Mouse (Mus musculus) kidney, postnatal 10 days (tissue): ENCODE results near the gene Wdfy2.
"Not testable (repeated sequence)": the region's sequence is repeated elsewhere in the genome, so short reads cannot be mapped to it uniquely, and the experiment has no call there.

Experiments used
- DNase-seq: peaks from one replicate; pipeline ENCODE4 v3.0.0; 2021; ENCODE audit warnings: mixed read lengths

Wdfy2 gene

DNA sequence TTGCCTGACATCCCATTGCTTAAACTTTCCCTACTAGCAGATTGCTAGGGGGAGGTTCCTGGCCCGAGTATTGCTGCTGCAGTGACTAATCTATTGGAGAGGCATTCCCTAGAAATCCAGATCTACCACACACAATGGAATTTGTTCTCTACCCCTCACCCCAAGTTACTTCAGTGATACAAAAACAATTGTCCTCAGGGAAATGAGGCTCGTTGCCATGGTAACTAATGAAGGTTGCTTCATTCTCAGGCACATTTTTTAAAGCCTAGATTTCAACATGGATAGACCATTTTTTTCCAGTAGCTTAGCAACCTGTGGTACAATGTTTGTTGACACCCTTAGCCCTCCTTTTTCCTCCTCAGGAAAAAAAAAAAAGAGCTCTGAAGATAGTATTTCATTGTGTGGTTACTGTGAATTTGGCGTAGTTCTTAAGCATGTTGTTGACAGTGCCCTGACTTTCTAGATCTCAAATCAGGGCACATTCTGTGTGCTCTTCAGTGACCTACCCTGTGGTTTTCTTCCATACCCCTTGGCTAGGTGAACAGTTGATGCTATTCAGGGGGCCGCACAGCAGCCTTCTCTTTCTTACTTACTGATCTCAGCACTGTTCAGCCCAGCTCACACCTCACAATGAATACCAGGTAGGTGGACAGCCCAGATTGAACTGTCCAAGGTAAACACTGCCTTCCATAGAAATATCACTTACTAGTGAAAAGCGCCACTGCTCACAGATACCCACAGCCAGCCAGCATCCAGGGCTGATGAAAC, 42.8 kb downstream of the Wdfy2 start:
- no peak for DNase-seq

DNA sequence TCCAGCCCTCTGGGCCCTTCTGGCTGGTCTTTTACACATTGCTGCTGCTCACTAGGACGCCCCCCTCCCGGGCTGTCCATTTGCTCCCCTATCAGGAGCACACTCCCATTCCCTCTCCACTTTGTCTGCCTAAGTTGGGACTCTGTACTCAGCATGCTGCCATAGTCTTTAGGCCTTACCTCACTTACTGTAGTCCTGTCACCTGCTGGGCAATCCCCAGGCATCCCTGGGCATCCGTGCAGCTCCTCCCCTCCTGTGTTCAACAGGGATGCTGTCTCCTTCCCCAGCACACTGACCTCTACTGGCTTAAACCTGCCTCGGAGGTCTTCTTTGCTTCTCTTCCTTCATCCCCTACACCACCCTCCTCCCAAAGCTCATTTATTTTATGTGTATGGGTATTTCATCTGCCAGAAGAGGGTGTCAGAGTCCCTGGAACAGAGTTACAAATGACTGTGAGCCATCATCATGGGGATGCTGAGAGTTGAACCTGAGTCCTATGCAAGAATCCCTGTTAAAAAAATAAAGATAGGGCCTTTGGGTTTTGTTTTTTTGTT, 44.7 kb downstream of the Wdfy2 start:
- DNase-seq = no peak

DNA sequence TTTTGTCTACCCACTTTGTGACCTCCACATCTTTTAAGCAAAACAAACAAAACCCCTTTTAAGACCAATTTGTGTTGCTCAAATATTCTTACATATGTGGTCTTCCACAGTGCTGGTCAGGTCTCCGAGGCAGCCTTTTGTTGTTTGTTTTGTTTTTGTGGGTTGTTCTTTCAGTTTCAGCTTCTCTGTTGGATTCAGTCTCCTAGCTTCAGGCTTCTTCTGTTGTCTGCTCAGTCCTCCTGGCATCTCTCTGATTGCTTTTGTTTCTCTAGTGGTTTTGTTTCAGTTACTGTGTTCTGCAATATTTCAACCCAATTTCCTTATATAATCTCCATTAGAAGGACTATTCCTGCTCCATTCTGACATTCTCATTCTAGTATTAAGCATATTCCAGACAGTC, 46.1 kb downstream of the Wdfy2 start:
- no peak for DNase-seq

DNA sequence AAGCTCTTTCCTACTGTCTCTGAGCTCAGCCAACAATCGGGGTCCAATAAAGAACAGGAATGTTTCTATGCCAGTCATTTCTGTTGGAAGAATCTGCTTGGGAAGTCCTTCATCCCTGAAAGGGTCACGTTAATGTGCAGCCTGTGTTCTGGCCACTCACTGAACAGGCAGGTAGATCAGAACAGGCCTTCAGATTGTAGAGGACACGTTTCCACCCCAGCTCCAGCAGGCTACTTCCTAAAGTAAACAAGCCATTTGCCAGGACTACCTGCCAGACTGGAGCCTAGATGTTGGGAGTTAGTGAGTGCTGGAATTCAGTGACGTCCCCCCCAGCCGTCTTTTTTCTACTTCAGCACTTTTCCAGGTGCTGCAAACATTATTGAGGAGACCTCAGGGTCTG, 46.7 kb downstream of the Wdfy2 start:
- no peak for DNase-seq

DNA sequence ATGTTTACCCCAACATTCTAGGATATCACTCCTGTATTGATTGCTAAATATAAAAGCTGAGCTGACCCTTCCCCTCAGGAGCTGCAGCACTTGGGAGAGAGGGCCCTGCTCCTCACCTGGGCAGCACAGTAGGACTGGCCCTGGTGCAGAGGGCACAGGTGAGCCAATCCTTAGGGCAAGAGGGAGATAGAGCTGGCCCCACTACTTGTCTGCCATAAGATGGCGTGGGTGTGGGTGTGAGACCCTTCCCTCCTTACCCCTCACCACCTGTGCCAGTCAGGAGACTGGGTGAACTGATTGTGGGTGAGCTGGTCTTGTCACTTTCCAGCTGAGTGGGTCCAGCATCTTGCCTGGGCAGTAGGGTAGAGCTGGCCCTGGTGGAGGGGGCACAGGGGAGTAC, 47.2 kb downstream of the Wdfy2 start:
- DNase-seq = no peak

DNA sequence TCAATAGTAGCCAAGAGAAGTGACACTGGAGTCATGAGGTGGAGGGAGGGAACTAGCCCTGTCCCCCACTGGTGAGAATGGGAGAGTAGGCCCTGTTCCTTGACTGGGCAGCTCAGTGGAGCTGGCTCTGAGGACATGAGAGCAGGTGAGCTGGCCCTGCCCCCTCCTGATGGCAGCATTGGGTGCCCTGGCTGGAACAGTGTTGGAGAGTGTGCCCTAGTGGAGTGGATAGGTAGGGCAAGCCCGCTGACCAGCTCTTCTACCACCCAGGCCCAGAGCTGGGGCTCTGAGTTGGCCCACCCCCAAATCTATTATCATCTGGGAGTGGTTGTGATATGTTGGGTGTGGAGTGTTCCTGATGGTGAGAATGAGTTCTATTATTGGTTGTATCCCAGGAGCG, 47.7 kb downstream of the Wdfy2 start:
- DNase-seq = no peak

DNA sequence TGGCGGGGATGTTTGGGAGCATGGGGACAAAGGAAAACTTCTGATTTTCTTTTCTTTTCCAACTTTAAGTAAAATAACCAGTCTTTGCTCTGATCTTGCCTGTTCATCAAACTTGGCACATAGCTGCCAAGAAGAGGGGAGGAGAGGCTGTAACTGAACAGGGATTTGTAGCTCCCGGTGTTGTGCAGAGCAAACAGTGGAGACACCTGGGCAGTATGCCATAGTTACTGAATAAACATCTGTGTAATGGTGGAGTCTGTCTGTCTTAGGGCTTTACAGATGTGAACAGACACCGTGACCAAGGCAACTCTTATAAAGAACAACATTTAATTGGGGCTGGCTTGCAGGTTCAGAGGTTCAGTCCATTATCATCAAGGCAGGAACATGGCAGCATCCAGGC, 53.9 kb downstream of the Wdfy2 start:
- no peak for DNase-seq

DNA sequence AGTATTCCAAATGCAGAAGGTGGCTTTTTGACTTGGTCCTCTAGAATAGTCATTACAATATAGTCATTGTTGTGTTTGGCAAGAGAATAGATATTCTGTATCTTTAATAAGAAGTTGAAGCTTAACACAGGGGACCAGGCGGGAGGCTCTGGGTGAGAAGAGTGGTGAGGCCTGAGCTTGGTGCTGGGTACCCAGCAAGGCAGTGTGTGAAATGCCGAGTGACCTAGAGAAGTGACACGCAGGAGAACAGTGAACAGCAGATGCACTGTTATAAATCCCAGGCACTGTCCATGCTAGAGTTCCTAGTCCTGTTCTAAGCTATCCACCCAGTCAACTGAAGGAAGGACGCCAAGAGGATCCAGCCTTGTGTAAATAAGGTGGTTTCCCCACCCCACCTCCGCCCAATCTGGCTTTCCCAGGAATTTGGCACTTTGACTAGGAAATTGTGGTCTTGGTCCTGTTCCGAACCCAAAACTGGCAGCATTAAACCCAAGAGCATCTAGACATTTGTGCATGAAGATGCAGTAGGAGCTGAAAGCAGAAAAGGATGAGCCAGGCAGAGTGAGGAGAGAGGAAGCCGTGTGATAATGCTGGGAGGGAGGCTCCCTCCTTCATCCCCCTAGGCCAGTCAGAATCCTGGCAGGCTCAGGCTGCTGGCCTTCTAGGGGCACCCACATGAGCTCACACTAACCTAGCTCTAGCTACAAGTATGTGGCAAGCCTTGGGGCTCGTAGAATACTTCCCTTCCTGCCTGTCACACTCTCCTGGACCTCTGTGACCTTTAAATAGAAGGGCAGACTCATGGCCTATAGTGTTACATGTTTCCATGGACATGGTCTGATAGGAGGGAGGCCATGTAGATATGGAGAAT, 55.5 kb downstream of the Wdfy2 start:
- no peak for DNase-seq

DNA sequence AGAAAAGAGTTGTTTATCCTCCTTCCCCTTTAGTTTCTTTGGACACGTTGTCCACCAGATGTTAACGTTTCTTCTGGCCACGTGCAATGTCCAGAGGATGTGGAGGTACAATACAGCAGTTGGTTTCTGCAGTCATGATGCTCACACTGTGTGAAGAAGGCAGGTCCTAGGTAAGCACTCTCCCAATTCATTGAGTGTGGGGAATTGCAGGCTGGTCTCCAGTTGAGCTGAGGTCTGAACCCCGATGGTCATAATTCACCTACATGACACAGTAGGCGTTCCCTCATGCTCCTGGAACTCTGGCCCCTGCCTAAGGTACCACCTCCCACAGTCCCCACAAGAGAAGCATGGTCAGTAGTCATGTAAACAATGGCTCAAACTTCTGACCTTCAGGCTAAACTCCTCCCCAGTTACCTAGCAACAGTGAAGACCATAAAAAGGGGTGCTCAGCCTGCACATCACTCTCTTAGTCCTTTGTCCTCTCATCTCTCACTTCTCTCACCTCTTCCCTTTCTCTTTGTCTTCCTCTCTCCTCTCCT, 56.2 kb downstream of the Wdfy2 start:
- DNase-seq = not testable (repeated sequence)

DNA sequence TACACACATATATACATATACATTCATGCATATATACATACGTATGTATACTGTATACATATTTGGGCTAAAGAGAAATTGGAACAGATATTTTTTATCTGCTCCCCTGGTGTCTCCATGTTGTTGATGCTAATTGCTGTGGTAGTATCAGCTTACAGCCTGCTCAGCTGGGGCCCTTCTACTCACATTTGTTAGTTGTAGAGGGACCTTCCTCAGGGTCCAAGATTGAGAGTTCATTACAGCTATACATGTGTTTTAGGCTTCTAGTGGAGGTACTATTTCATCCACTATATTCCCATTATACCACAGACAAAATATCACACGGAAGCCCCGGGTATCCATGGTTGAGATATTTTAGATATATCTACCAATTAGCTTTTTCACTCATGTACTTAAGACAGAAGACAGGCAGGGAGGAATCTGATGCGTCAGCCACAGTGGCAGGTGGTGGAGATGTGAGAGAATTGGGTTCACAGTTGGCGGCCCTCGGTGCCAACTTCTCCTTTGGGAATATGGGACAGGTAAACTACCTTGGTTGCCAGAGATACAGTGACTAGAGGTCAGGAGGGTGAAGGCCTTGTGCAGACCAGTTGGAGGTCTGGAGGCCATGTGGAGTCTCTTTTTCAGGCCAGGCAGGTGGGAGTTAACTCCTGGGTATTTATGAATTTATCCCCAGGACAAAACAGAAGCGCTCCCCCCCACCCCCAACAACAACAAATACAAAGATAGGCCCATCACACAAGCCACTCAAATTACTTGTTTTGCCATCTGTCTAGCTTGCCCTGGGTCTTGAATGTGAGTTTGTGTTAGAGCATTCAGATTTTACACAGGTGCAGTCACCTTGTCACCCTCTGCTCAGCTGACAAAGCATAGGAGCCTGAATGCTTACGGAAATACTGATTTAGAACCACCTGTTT, 57.7 kb downstream of the Wdfy2 start:
- no peak for DNase-seq

DNA sequence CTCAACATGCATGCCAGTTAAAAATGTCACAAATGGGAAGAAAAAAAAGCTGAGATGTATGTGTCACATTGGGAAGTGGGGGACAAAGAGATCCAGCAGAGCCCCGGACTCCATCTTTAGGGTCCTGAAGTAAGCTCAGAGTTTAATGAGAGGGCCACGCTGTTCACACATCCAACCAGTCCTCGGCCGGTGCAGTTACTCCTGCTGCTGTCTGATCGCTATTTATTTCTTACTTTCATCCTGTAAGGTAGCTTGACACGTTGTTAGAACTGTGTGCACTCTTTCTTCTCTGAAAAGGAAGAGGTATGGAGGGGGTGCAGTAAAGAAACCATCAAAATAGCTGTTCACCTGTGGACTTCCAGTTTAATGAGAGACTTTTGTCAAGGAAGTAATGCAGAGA, 60.6 kb downstream of the Wdfy2 start:
- DNase-seq = no peak

DNA sequence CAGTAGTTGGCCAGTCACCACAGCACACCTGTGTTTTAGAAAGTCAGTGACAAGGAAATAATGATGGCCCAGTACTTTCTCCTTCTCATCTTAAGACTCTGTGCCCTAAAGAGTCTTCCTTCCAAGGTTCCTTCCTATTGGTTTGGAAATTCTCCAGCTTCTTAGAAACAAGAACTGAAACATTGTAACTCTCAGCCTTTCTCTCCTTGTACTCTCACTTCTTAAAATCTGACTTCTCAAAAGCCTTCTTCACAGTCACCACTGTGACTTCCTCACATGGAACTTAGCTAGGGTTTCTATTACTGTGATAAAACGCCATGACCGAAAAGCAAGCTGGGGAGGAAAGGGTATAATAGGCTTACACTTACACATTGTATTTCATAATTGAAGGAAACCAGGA, 70.4 kb downstream of the Wdfy2 start:
- no peak for DNase-seq

DNA sequence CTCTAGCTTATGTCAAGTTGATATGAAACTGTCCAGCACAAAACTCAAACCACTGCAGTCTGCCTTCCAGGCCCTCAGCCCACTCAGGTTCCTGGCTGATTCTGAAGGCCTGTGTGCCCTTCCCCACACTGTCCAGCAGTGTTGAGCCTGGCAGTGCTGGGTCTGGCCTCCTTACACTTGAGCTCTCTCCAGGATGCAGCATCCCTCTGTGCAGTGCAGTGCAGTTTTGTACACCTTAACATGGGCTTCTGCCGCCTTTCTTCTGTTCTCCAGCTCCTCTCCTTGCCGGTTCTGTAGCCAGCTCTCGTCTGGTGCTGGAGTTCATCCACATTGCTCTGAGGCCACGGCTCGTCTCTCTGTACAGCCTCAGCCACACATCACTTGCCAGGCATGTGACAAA, 71.1 kb downstream of the Wdfy2 start:
- no peak for DNase-seq

DNA sequence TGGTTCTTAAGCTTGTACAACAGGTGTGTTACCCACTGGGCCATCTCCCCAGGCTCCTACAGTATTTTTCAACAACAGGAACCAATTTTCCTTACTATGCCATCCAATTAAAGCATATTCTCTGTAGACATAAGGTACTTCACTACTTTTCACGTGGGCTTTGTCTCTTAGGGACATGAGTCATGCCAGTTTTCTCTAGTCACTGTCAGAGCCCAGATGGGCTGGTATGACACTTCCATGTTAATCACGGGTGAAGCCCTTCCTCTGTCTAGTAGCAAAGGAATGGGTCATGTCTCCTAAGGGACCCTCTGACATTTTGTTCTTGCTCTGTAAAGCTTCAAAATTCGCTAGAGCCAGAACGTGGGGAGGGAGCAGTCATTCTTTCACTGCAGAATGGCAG, 73.4 kb downstream of the Wdfy2 start:
- no peak for DNase-seq

DNA sequence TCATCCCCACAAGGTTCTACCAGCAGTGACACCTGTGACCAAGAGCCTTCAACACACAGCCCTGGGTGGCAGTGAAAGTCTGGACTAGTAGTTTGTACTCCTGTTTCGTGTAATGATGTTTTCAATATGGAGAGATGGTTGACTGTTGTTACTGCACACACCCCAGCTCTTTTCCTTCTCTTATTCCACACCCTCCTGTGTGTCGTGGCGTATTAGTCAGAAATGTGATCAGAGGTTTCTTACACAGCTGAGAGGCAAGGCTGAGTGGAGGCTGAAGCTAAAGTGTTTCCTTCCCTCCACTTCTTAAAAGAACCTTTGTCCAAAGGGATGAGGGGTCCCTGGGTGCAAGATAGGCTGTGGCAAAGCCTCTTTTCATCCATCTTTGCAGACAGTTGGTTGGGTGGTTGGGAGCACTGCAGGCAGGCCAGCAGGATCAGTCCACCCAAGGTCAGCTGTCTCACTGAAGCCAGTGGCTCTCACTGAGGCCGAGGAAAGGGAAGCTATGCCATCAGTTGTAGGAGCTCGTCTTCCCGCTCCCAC, 77.7 kb downstream of the Wdfy2 start:
- no peak for DNase-seq

DNA sequence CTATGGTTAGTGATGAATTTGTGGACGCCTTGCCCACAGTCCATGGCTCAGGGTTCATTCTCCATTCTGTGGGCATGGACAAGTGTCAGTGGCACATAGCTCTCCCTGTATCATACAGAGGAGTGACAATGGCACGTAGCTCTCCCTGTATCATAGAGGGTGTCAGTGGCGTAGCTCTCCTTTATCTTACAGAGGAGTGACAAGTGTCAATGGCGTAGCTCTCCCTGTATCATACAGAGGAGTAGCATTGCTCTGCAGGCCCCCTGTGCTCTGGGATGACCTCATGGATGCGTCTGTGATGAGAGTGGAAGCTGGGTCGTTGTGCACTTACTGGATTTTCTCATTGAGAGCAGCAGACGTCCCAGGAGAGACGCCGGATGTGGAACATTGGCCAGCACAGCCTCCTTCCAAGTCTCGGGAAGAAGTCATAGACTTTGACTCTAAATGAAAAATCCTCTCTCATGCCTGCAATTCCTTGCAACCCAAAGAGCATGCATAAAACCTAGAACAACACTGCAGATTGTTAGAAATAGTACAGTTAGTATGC, 79.1 kb downstream of the Wdfy2 start:
- no peak for DNase-seq

DNA sequence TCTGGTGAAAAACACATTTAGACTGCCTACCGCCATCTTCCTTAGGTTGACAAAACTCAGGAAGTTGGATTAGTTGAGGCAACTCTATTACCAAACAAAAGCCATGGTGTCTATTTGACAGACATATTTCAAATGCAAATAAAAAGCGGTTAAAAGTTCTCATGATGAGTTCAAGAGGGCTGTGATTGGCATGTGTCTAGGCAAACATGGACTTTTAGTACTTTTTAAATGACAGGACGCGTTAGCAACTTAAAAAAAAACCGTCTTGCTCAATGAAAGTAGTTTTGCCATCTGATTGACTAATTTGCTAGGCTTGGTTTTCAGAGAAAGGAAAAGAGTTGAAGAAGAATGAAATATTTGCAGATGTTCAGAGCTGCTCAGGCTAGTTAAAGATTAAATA, 83.9 kb downstream of the Wdfy2 start:
- no peak for DNase-seq

DNA sequence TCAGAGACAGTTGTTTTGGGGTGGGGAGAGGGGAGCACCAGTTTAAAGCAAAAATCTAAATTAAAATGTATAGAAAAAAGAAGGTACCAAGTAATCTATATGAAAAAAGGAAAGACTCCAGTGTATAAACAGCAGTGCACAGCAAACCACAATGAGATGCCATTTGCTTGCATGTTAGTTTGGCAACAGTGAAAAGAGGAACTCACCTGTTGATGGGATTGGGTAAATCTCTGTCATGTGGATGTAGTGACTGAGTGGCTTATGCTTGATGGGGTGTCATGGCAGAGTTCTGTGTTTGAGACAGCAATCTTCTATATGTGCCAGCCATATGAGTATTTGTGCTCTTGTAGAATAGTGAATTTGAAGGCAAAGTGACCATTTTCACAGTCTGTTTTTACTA, 85.2 kb downstream of the Wdfy2 start:
- no peak for DNase-seq

DNA sequence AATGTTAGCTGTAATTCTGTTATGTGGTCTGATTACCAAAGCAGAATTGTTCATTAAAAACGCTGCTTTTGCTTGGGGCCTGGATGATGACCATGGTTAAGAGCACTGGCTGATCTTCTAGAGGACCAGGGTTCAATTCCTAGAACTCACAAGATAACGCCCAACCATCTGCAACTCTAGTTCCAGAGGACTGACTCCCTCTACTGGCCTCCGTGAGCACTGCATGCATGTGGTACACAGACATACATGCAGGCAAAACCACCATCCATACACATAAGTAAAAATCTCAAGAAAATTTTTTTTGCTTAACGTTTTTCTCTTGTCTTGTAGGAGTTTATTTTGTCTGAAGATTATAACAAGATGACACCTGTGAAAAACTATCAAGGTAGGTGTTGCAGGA, 87.3 kb downstream of the Wdfy2 start:
- no peak for DNase-seq

DNA sequence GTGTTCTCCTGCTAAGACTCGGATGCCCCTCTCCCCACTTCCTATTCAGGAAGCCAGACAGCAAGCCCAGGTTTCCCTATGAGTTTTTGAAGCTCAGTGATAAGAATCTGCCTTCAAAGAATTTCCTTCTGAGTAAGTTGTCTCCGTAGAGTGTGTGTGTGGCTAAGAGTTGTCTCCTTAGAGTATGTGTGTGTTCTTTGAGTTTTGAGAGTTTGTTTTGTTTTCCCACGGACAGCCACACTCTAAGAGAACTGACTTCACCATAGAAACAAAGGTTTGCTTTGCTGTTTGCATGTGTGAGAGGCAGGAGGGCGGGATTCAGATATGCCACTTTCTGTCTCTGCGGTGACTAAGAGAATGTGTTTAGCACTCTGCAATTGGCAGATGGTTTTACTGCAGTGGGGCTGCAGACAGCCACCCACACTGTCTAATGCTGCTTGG, 90.6 kb downstream of the Wdfy2 start:
- no peak for DNase-seq

DNA sequence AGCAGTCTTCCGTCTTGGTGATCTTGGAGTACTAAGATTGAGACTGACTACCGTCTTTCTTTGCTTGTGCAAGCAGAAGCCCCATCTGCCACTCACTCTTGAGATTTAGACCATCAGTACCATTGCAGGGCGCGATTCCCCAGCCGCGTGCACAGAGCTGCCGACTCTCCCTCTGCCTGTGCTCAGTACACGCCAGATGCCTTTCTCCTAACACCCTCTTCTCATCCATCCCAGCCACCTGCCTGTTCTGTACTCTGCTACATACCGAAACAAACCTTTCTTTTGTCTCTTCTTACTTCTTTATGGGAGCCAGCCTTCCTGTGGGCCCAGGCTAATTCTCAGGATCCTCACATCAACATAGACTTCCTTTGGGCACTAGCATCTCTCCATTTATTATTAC, 97.9 kb downstream of the Wdfy2 start:
- no peak for DNase-seq
